Mouse (Mus musculus): ENCODE measurements around the gene Tctex1d4. TPM values are rescaled to one million over a fixed set of nuclear protein-coding genes. Genes with fewer than 3 reads are reported as not detected.

Tctex1d4 gene
- total and polyA plus RNA-seq, 3 experiments, result 0.31 to 1.3 TPM; not detected in 1

DNA sequence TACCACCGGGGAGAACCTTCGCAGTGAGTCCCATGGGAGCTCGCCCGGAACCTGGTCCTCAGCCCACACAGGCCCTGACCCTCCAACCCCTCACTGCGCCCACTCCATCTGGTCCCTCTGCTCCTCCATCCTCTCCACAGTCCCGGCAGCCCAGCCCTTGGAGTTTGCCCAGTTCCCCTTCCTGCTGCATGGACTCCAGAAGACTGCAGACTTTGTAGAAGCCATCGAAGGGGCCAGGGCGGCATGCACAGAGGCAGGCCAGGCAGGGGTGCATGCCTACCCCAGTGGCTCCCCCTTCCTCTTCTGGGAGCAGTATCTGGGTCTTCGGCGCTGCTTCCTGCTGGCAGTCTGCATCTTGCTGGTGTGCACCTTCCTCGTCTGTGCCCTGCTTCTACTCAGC lies 15.6 kb upstream of the Tctex1d4 start:
- Histone ChIP-seq H3K9ac (ENCODE audit: control insufficient read depth, low read depth, low read length, poor library complexity, severe bottlenecking) (no peak overlapping the region), H3K4me3 (ENCODE audit: control insufficient read depth in 1 of 2, insufficient read depth in 1 of 2, low read depth in 2 of 2, low read length in 2 of 2) (no peak overlapping the region), H3K27ac (ENCODE audit: control insufficient read depth, low read depth, low read length) (no peak overlapping the region), H3K79me2 (ENCODE audit: control insufficient read depth, insufficient read depth, low read length, poor library complexity) (no peaks in the 10 kb centered on the region), H3K27me3 (ENCODE audit: control insufficient read depth in 1 of 2, insufficient read depth in 2 of 2, low read length in 2 of 2) (no peaks in the 10 kb centered on the region), H3K36me3 (ENCODE audit: control insufficient read depth in 1 of 2, insufficient read depth in 2 of 2, low read length in 2 of 2) (no peaks in the 10 kb centered on the region), H3K9me3 (replicated peaks; ENCODE audit: insufficient read depth, low read length) (no peaks in the 10 kb centered on the region), H3K4me1 (ENCODE audit: control insufficient read depth in 1 of 2, insufficient read depth in 2 of 2, low read length in 2 of 2) (no peaks in the 10 kb centered on the region)
- DNase-seq (ENCODE audit: low read depth, low spot score), result no peak
- no peak for TF ChIP-seq POLR2A (IDR thresholded peaks at IDR 0.05; ENCODE audit: control insufficient read depth in 1 of 2, insufficient read depth in 1 of 2, low read depth in 1 of 2, low read length in 2 of 2, poor library complexity in 1 of 2)
- no peak for TF ChIP-seq UBTF (IDR thresholded peaks at IDR 0.05; ENCODE audit: borderline replicate concordance, insufficient read depth, low read depth, low read length)

DNA sequence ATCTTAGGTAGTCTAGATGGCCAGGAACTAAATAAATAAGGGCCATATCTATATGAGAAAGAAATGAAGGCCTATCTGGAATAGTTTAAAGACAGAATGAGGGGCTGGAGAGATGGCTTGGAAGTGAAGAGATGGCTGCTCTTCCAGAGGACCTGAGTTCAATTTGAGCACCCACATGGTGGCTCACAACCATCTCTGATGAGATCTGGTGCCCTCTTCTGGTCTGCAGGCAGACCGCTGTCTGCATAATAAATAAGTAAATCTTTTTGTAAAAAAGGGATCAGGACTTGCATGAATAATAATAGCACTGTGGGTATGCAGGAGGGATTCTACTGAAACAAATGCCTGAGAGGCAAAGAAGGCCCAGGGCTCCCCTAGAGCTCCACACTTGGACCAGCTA lies 13.4 kb upstream of the Tctex1d4 start:
- Histone ChIP-seq H3K79me2 (ENCODE audit: control insufficient read depth, insufficient read depth, low read length, poor library complexity) (no peaks in the 10 kb centered on the region), H3K27ac (ENCODE audit: control insufficient read depth, low read depth, low read length) (no peak overlapping the region), H3K36me3 (ENCODE audit: control insufficient read depth in 1 of 2, insufficient read depth in 2 of 2, low read length in 2 of 2) (no peaks in the 10 kb centered on the region), H3K4me1 (ENCODE audit: control insufficient read depth in 1 of 2, insufficient read depth in 2 of 2, low read length in 2 of 2) (no peaks in the 10 kb centered on the region), H3K4me3 (ENCODE audit: control insufficient read depth in 1 of 2, insufficient read depth in 1 of 2, low read depth in 2 of 2, low read length in 2 of 2) (no peak overlapping the region), H3K9ac (ENCODE audit: control insufficient read depth, low read depth, low read length, poor library complexity, severe bottlenecking) (no peak overlapping the region), H3K27me3 (ENCODE audit: control insufficient read depth in 1 of 2, insufficient read depth in 2 of 2, low read length in 2 of 2) (no peaks in the 10 kb centered on the region), H3K9me3 (replicated peaks; ENCODE audit: insufficient read depth, low read length) (no peaks in the 10 kb centered on the region)
- DNase-seq (ENCODE audit: low read depth, low spot score), result peak; percentile 53
- TF ChIP-seq RAD21 (IDR thresholded peaks at IDR 0.05; ENCODE audit: low read depth, low read length) (peak; percentile 39), ZNF384 (IDR thresholded peaks at IDR 0.05; ENCODE audit: low read depth, low read length) (no peak), CHD1 (IDR thresholded peaks at IDR 0.05; ENCODE audit: low read depth, low read length) (no peak), SMC3 (IDR thresholded peaks at IDR 0.05; ENCODE audit: low read depth, low read length) (peak; percentile 47), MAX (IDR thresholded peaks at IDR 0.05; ENCODE audit: low read length) (no peak), KAT2A (conservative IDR thresholded peaks at IDR 0.05; ENCODE audit: low read depth, low read length) (no peak), MYB (IDR thresholded peaks at IDR 0.05; ENCODE audit: low read depth, low read length) (no peak), ZKSCAN1 (IDR thresholded peaks at IDR 0.05; ENCODE audit: low read depth, low read length) (no peak), RCOR1 (IDR thresholded peaks at IDR 0.05; ENCODE audit: low read depth, low read length) (no peak), POLR2A (IDR thresholded peaks at IDR 0.05; ENCODE audit: control insufficient read depth in 1 of 2, insufficient read depth in 1 of 2, low read depth in 1 of 2, low read length in 2 of 2, poor library complexity in 1 of 2) (no peak), CTCF (IDR thresholded peaks at IDR 0.05 in 2 of 3, conservative IDR thresholded peaks at IDR 0.05 in 1 of 3; ENCODE audit: control insufficient read depth in 1 of 3, insufficient read depth in 1 of 3, low read depth in 2 of 3, low read length in 3 of 3, poor library complexity in 1 of 3, severe bottlenecking in 1 of 3) (peak in 2 of 3 experiments; percentile 52 to 55; a peak in 4 of 6 replicates), MYC (IDR thresholded peaks at IDR 0.05; ENCODE audit: low read depth, low read length) (no peak), USF1 (IDR thresholded peaks at IDR 0.05; ENCODE audit: low read depth, low read length) (no peak)

GRCm38 (mm10) chr4:117115592-117115991 lies 11.0 kb upstream of the Tctex1d4 start:
- Histone ChIP-seq H3K27me3 (ENCODE audit: control insufficient read depth in 1 of 2, insufficient read depth in 2 of 2, low read length in 2 of 2) (no peaks in the 10 kb centered on the region), H3K36me3 (ENCODE audit: control insufficient read depth in 1 of 2, insufficient read depth in 2 of 2, low read length in 2 of 2) (peaks cover 0 to 4% of the 10 kb centered on the region in 2 experiments; a peak in 2 of 4 replicates), H3K4me1 (ENCODE audit: control insufficient read depth in 1 of 2, insufficient read depth in 2 of 2, low read length in 2 of 2) (no peaks in the 10 kb centered on the region), H3K9me3 (replicated peaks; ENCODE audit: insufficient read depth, low read length) (no peaks in the 10 kb centered on the region), H3K4me3 (ENCODE audit: control insufficient read depth in 1 of 2, insufficient read depth in 1 of 2, low read depth in 2 of 2, low read length in 2 of 2) (no peak overlapping the region), H3K27ac (ENCODE audit: control insufficient read depth, low read depth, low read length) (no peak overlapping the region), H3K9ac (ENCODE audit: control insufficient read depth, low read depth, low read length, poor library complexity, severe bottlenecking) (no peak overlapping the region), H3K79me2 (ENCODE audit: control insufficient read depth, insufficient read depth, low read length, poor library complexity) (peaks cover 8% of the 10 kb centered on the region)
- TF ChIP-seq E2F4 (IDR thresholded peaks at IDR 0.05; ENCODE audit: borderline replicate concordance, low read depth, low read length), result no peak
- no peak for TF ChIP-seq MXI1 (IDR thresholded peaks at IDR 0.05; ENCODE audit: low read depth, low read length)
- TF ChIP-seq ZKSCAN1 (IDR thresholded peaks at IDR 0.05; ENCODE audit: low read depth, low read length), result no peak
- no peak for TF ChIP-seq EP300 (IDR thresholded peaks at IDR 0.05; ENCODE audit: low read depth in 1 of 2, low read length in 2 of 2)
- no peak for TF ChIP-seq CTCF (IDR thresholded peaks at IDR 0.05 in 2 of 3, conservative IDR thresholded peaks at IDR 0.05 in 1 of 3; ENCODE audit: control insufficient read depth in 1 of 3, insufficient read depth in 1 of 3, low read depth in 2 of 3, low read length in 3 of 3, poor library complexity in 1 of 3, severe bottlenecking in 1 of 3)
- no peak for TF ChIP-seq GATA1 (IDR thresholded peaks at IDR 0.05; ENCODE audit: low read depth, low read length)
- no peak for TF ChIP-seq NRF1 (IDR thresholded peaks at IDR 0.05; ENCODE audit: insufficient read depth, low read depth, low read length, poor library complexity, severe bottlenecking)
- TF ChIP-seq RAD21 (IDR thresholded peaks at IDR 0.05; ENCODE audit: low read depth, low read length), result no peak
- DNase-seq (ENCODE audit: low read depth, low spot score), result no peak

All from MEL (cell line).